Mouse (Mus musculus): ENCODE measurements around the gene 6430571L13Rik. TPM values are rescaled to one million over a fixed set of nuclear protein-coding genes. Genes with fewer than 3 reads are reported as not detected.

The 6430571L13Rik gene
- total RNA-seq, 2 experiments from 2014 or later, result 2.5 to 2.9 TPM

GRCm38 (mm10) chr9:107386722-107387121 is 46.3 kb downstream of the 6430571L13Rik start:
- no peak for DNase-seq (ENCODE audit: low spot score in 2 of 2)
- peak; percentile 64 for TF ChIP-seq CTCF (conservative IDR thresholded peaks at IDR 0.05)

GRCm38 (mm10) chr9:107387708-107388107 is 47.3 kb downstream of the 6430571L13Rik start:
- TF ChIP-seq CTCF (conservative IDR thresholded peaks at IDR 0.05), result no peak
- H3K27ac ChIP-seq, result no peak overlapping the region
- DNase-seq (ENCODE audit: low spot score in 2 of 2), result peak; percentile 23 to 43
- no peak overlapping the region for H3K4me3 ChIP-seq

More at GRCm38 (mm10) chr9:107386722-107387121, 46.3 kb downstream of the 6430571L13Rik start:
- Histone ChIP-seq H3K27ac (no peak overlapping the region), H3K4me3 (no peak overlapping the region)

- no peak for TF ChIP-seq CTCF (conservative IDR thresholded peaks at IDR 0.05)
- H3K4me3 ChIP-seq, result no peak overlapping the region
- no peak for DNase-seq (ENCODE audit: low spot score in 2 of 2)
Observed at GRCm38 (mm10) chr9:107388263-107388662, 47.9 kb downstream of the 6430571L13Rik start.

GRCm38 (mm10) chr9:107396397-107396796 is 56.0 kb downstream of the 6430571L13Rik start:
- Histone ChIP-seq H3K27ac (no peak overlapping the region), H3K4me3 (no peak overlapping the region)
- peak; percentile 62 for TF ChIP-seq CTCF (conservative IDR thresholded peaks at IDR 0.05)
- DNase-seq (ENCODE audit: low spot score in 2 of 2), result no peak

More at GRCm38 (mm10) chr9:107388263-107388662, 47.9 kb downstream of the 6430571L13Rik start:
- no peak overlapping the region for H3K27ac ChIP-seq

GRCm38 (mm10) chr9:107398968-107399367 is 58.6 kb downstream of the 6430571L13Rik start:
- no peak overlapping the region for H3K27ac ChIP-seq
- H3K4me3 ChIP-seq, result no peak overlapping the region
- TF ChIP-seq CTCF (conservative IDR thresholded peaks at IDR 0.05), result no peak
- no peak for DNase-seq (ENCODE audit: low spot score in 2 of 2)

GRCm38 (mm10) chr9:107399491-107399971 is 59.1 kb downstream of the 6430571L13Rik start, which contains the start of gene Cacna2d2:
Gene Cacna2d2, plus strand, starts transcription at chr9:107399612.
- peak in 1 of 2 experiments; percentile 17 for DNase-seq (ENCODE audit: low spot score in 2 of 2)
- no peak for TF ChIP-seq CTCF (conservative IDR thresholded peaks at IDR 0.05)
- Histone ChIP-seq H3K4me3 (peak within 1 kb of the TSS; percentile 59), H3K27ac (0 out of 2 replicates have a peak within 1 kb of the TSS, but pooled peaks have one; percentile 32)

- Histone ChIP-seq H3K4me3 (peak overlapping the region; percentile 59), H3K27ac (0 out of 2 replicates have a peak overlapping the region, but pooled peaks have one; percentile 32)
- no peak for DNase-seq (ENCODE audit: low spot score in 2 of 2)
- no peak for TF ChIP-seq CTCF (conservative IDR thresholded peaks at IDR 0.05)
Observed at GRCm38 (mm10) chr9:107400060-107400511, 59.7 kb downstream of the 6430571L13Rik start.

GRCm38 (mm10) chr9:107400666-107401285 is 60.4 kb downstream of the 6430571L13Rik start:
- TF ChIP-seq CTCF (conservative IDR thresholded peaks at IDR 0.05), result no peak
- peak overlapping the region; percentile 59 for H3K4me3 ChIP-seq
- H3K27ac ChIP-seq, result no peak overlapping the region
- no peak for DNase-seq (ENCODE audit: low spot score in 2 of 2)

Other genes with a start within 250 kb of the 6430571L13Rik start
- gene Dock3, start 108.7 kb upstream of the 6430571L13Rik start, total RNA-seq (2021), result 100 to 1,000 TPM; 111 to 112 TPM
- 1 to 10 TPM; 2.2 to 2.3 TPM for gene Mapkapk3, start 50.7 kb upstream of the 6430571L13Rik start, total RNA-seq (2021)
- 1 to 10 TPM; 3.0 to 3.7 TPM for gene Cish, start 44.6 kb upstream of the 6430571L13Rik start, total RNA-seq (2021)
- 10 to 100 TPM; 15.9 to 21.4 TPM for gene Hemk1, start 2.3 kb upstream of the 6430571L13Rik start, total RNA-seq (2021)
- 10 to 100 TPM; 18.1 to 19.3 TPM for gene Cacna2d2, start 59.0 kb downstream of the 6430571L13Rik start, total RNA-seq (2021)
- gene Tmem115, start 193.3 kb downstream of the 6430571L13Rik start, total RNA-seq (2021), result 10 to 100 TPM; 35.8 to 41.0 TPM
- gene Cyb561d2, start 201.6 kb downstream of the 6430571L13Rik start, total RNA-seq (2021), result 10 to 100 TPM; 13.8 to 15.3 TPM
- gene Nprl2, start 201.6 kb downstream of the 6430571L13Rik start, total RNA-seq (2021), result 10 to 100 TPM; 44.2 to 45.2 TPM
- gene Zmynd10, start 206.7 kb downstream of the 6430571L13Rik start, total RNA-seq (2021), result 1 to 10 TPM; 4.7 to 5.7 TPM
- 10 to 100 TPM; 16.2 to 17.6 TPM for gene Rassf1, start 211.0 kb downstream of the 6430571L13Rik start, total RNA-seq (2021)
- gene Tusc2, start 222.7 kb downstream of the 6430571L13Rik start, total RNA-seq (2021), result 10 to 100 TPM; 77.2 to 83.1 TPM
- gene Hyal2, start 227.3 kb downstream of the 6430571L13Rik start, total RNA-seq (2021), result 10 to 100 TPM; 11.5 to 16.9 TPM
- gene Hyal1, start 236.3 kb downstream of the 6430571L13Rik start, total RNA-seq (2021), result 1 to 10 TPM; 6.9 to 7.6 TPM
- 10 to 100 TPM; 10.9 to 12.6 TPM for gene Naa80, start 238.3 kb downstream of the 6430571L13Rik start, total RNA-seq (2021)
- gene Hyal3, start 240.2 kb downstream of the 6430571L13Rik start, total RNA-seq (2021), result 1 to 10 TPM; 2.0 to 2.1 TPM
- 10 to 100 TPM; 13.7 to 15.2 TPM for gene Ifrd2, start 247.0 kb downstream of the 6430571L13Rik start, total RNA-seq (2021)